Mouse (Mus musculus) small intestine, adult 2 months (tissue): ENCODE measurements around the gene Ctu2. TPM values are rescaled to one million over a fixed set of nuclear protein-coding genes. Genes with fewer than 3 reads are reported as not detected.

Source experiments
- H3K27ac ChIP-seq: fragments of 200-500 bp; 2 replicates; pipeline ENCODE4 v1.5.1; 2012; ENCODE audit warnings: low read depth, low read length, control low read depth, inconsistent platforms; ENCODE audit not compliant: insufficient read depth
- H3K27me3 ChIP-seq: fragments of 200-500 bp; 2 replicates; pipeline ENCODE4 v1.6.1; 2012; ENCODE audit warnings: mild to moderate bottlenecking, moderate library complexity, low read length, inconsistent platforms; ENCODE audit not compliant: control insufficient read depth, insufficient read depth
- H3K36me3 ChIP-seq: fragments of 200-500 bp; 2 replicates; pipeline ENCODE4 v1.6.1; 2012; ENCODE audit warnings: mild to moderate bottlenecking, low read length, control low read depth, inconsistent platforms; ENCODE audit not compliant: control insufficient read depth, insufficient read depth
- H3K4me1 ChIP-seq: fragments of 200-500 bp; 2 replicates; pipeline ENCODE4 v1.6.1; 2012; ENCODE audit warnings: low read length, inconsistent platforms, mixed read lengths; ENCODE audit not compliant: control insufficient read depth, insufficient read depth, insufficient read length
- H3K4me3 ChIP-seq: fragments of 200-500 bp; 2 replicates; pipeline ENCODE4 v1.5.1; 2012; ENCODE audit warnings: low read depth, mild to moderate bottlenecking, control low read depth, inconsistent platforms, low read length, moderate library complexity
- CTCF ChIP-seq: fragments of 200-500 bp; IDR thresholded peaks from 2 replicates; pipeline ENCODE4 v1.5.1; 2012; ENCODE audit warnings: low read depth, mild to moderate bottlenecking, control low read depth, inconsistent platforms, low read length, moderate library complexity, mixed read lengths; ENCODE audit not compliant: insufficient replicate concordance, insufficient read length; ENCODE audit errors: extremely low read depth
- POLR2A ChIP-seq: fragments of 200-500 bp; IDR thresholded peaks from 2 replicates; pipeline ENCODE4 v1.6.1; 2012; ENCODE audit warnings: low read depth, mild to moderate bottlenecking, control low read depth, inconsistent platforms, low read length, moderate library complexity
- WGBS: fragments of 180-500 bp; shearing (Covaris S2); methylation state at CpG from one replicate; pipeline ENCODE4 v1.1.7; 2018; 5-methylcytosine and 5-hydroxymethylcytosine counted together
- polyA plus RNA-seq: library from polyadenylated mRNA; depleted of rRNA; stranded (reverse); fragments of >200 nt; gene quantifications from 2 replicates; pipeline ENCODE4 v1.2.3, GENCODE M21; 2012

Gene Ctu2
- polyA plus RNA-seq, 1 experiment = 31.8 TPM

GRCm38 (mm10) chr8:122444058-122444748 lies 31.7 kb upstream of the Ctu2 start:
- WGBS = under 1% methylated on average over 19 of the region's 19 CpGs
- peak overlapping the region; percentile 94 for H3K27ac ChIP-seq
- H3K36me3 ChIP-seq = no peaks in the 10 kb centered on the region
- peaks cover 8% of the 10 kb centered on the region for H3K4me1 ChIP-seq
- H3K27me3 ChIP-seq = no peaks in the 10 kb centered on the region
- peak; percentile 28; the same call in 1 of the 2 replicates for TF ChIP-seq POLR2A
- TF ChIP-seq CTCF = no peak
- peak overlapping the region; percentile 75 for H3K4me3 ChIP-seq

GRCm38 (mm10) chr8:122445203-122445602 lies 30.7 kb upstream of the Ctu2 start:
- 52% methylated on average over 3 of the region's 3 CpGs for WGBS
- no peak overlapping the region for H3K27ac ChIP-seq
- no peaks in the 10 kb centered on the region for H3K27me3 ChIP-seq
- no peak overlapping the region for H3K4me3 ChIP-seq
- peaks cover 8% of the 10 kb centered on the region for H3K4me1 ChIP-seq
- no peaks in the 10 kb centered on the region for H3K36me3 ChIP-seq
- TF ChIP-seq CTCF = no peak
- no peak for TF ChIP-seq POLR2A

GRCm38 (mm10) chr8:122451161-122451703 lies 24.7 kb upstream of the Ctu2 start:
- 57% methylated on average over 7 of the region's 7 CpGs for WGBS
- Histone ChIP-seq H3K27me3 (no peaks in the 10 kb centered on the region), H3K4me3 (no peak overlapping the region), H3K36me3 (no peaks in the 10 kb centered on the region), H3K27ac (no peak overlapping the region), H3K4me1 (no peaks in the 10 kb centered on the region)
- TF ChIP-seq POLR2A = no peak
- no peak for TF ChIP-seq CTCF

GRCm38 (mm10) chr8:122452154-122452553 lies 23.8 kb upstream of the Ctu2 start:
- no peak overlapping the region for H3K4me3 ChIP-seq
- 91% methylated on average over 10 of the region's 10 CpGs for WGBS
- no peaks in the 10 kb centered on the region for H3K27me3 ChIP-seq
- TF ChIP-seq CTCF (no peak), POLR2A (no peak)
- no peak overlapping the region for H3K27ac ChIP-seq
- H3K36me3 ChIP-seq = no peaks in the 10 kb centered on the region
- H3K4me1 ChIP-seq = no peaks in the 10 kb centered on the region

GRCm38 (mm10) chr8:122454409-122454808 lies 21.5 kb upstream of the Ctu2 start:
- H3K4me3 ChIP-seq = no peak overlapping the region

GRCm38 (mm10) chr8:122457171-122457570 lies 18.8 kb upstream of the Ctu2 start:
- H3K4me3 ChIP-seq = no peak overlapping the region
- no peak overlapping the region for H3K27ac ChIP-seq
- no peaks in the 10 kb centered on the region for H3K36me3 ChIP-seq
- H3K27me3 ChIP-seq = peaks cover 4% of the 10 kb centered on the region; the same call in 1 of the 2 replicates
- 85% methylated on average over 11 of the region's 11 CpGs for WGBS
- no peak for TF ChIP-seq POLR2A
- no peak for TF ChIP-seq CTCF
- H3K4me1 ChIP-seq = peaks cover 10% of the 10 kb centered on the region; the same call in 1 of the 2 replicates

More at GRCm38 (mm10) chr8:122454409-122454808, 21.5 kb upstream of the Ctu2 start:
- Histone ChIP-seq H3K27ac (no peak overlapping the region), H3K27me3 (no peaks in the 10 kb centered on the region), H3K36me3 (no peaks in the 10 kb centered on the region), H3K4me1 (no peaks in the 10 kb centered on the region)
- no peak for TF ChIP-seq CTCF
- no peak for TF ChIP-seq POLR2A
- WGBS = 65% methylated on average over 6 of the region's 6 CpGs

GRCm38 (mm10) chr8:122459218-122459900 lies 16.6 kb upstream of the Ctu2 start:
- peaks cover 23% of the 10 kb centered on the region for H3K4me1 ChIP-seq
- H3K27me3 ChIP-seq = peaks cover 4% of the 10 kb centered on the region; the same call in 1 of the 2 replicates
- TF ChIP-seq CTCF (peak; percentile 31; the same call in 1 of the 2 replicates), POLR2A (no peak)
- peak overlapping the region; percentile 59 for H3K4me3 ChIP-seq
- WGBS = 66% methylated on average over 6 of the region's 6 CpGs
- H3K27ac ChIP-seq = no peak overlapping the region
- no peaks in the 10 kb centered on the region for H3K36me3 ChIP-seq
